Mouse (Mus musculus): ENCODE measurements around the gene Upk3b. TPM values are rescaled to one million over a fixed set of nuclear protein-coding genes. Genes with fewer than 3 reads are reported as not detected.
"Not testable (repeated sequence)": the region's sequence is repeated elsewhere in the genome, so short reads cannot be mapped to it uniquely, and the experiment has no call there.

Gene Upk3b
- polyA plus RNA-seq, 1 experiment from 2014 or later: not detected

- no peak overlapping the region for H3K4me2 ChIP-seq (ENCODE audit: low read length)
Measured at GRCm38 (mm10) chr5:136044865-136045264, 6.6 kb downstream of the Upk3b start.

DNA sequence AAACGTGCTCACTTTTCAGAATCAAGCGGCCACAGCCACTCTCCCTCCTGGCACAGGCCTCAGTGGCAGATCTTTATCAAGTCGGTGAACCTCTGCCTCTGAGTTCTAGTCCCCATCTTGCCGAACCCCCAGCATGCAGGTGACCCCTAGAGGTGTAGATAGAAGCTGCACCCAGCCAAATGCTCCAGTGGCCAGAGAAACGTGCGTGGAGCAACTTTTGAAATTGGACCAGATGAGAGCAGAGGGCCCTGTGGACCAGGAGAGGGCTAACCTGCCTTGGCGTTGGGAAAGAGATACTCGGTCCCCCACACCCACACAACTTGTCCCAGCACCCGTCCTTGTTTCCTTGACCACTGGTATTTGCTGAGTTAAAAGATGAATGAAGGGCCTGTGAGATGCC is 7.1 kb downstream of the Upk3b start:
- WGBS: 46% methylated on average over 9 of the region's 9 CpGs

More at GRCm38 (mm10) chr5:136044865-136045264, 6.6 kb downstream of the Upk3b start:
- 77% methylated on average over 13 of the region's 13 CpGs for WGBS
- H3K9me3 ChIP-seq (ENCODE audit: control insufficient read depth, low read length): no peaks in the 10 kb centered on the region
- ATAC-seq (ENCODE audit: low FRiP score, low TSS enrichment): no peak
- no peaks in the 10 kb centered on the region for H3K4me1 ChIP-seq (ENCODE audit: control insufficient read depth, insufficient read depth, low read length)
- no peaks in the 10 kb centered on the region for H3K36me3 ChIP-seq (ENCODE audit: control insufficient read depth, insufficient read depth, low read length)
- H3K9ac ChIP-seq (replicated peaks; ENCODE audit: low read length): no peak overlapping the region
- no peak for DNase-seq
- no peak overlapping the region for H3K4me3 ChIP-seq (replicated peaks; ENCODE audit: low read depth, low read length)
- H3K27ac ChIP-seq (replicated peaks; ENCODE audit: low read depth, low read length): no peak overlapping the region
- H3K27me3 ChIP-seq (ENCODE audit: control insufficient read depth, insufficient read depth, low read length): no peaks in the 10 kb centered on the region

DNA sequence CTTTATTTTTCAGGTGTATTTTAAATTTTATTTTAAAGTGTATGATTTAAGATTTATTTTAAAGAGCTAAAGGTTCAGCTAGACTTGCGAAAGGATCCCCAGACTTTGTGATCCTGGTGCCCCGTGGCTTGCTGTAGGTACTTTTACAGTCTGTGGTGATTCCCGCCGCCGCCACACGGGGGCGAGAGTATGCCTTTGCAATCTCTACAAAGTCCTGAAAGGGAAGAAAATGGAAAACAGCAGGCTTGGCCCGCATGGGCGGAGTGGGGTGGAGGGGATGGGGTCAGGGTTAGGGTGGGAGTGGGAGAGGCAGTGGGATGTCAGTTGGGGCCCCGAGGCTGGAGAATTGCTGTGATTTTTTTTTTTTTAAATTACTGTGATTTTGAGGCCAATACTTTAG is 7.7 kb downstream of the Upk3b start:
- Histone ChIP-seq H3K4me2 (ENCODE audit: low read length) (no peak overlapping the region), H3K9me3 (ENCODE audit: control insufficient read depth, low read length) (no peaks in the 10 kb centered on the region), H3K4me1 (ENCODE audit: control insufficient read depth, insufficient read depth, low read length) (no peaks in the 10 kb centered on the region), H3K4me3 (replicated peaks; ENCODE audit: low read depth, low read length) (no peak overlapping the region), H3K27ac (replicated peaks; ENCODE audit: low read depth, low read length) (no peak overlapping the region), H3K9ac (replicated peaks; ENCODE audit: low read length) (no peak overlapping the region), H3K36me3 (ENCODE audit: control insufficient read depth, insufficient read depth, low read length) (no peaks in the 10 kb centered on the region), H3K27me3 (ENCODE audit: control insufficient read depth, insufficient read depth, low read length) (no peaks in the 10 kb centered on the region)
- DNase-seq (peak; percentile 92), ATAC-seq (ENCODE audit: low FRiP score, low TSS enrichment) (no peak)
- 3% methylated on average over 10 of the region's 10 CpGs for WGBS

More for the DNA sequence above, 7.1 kb downstream of the Upk3b start:
- no peak overlapping the region for H3K9ac ChIP-seq (replicated peaks; ENCODE audit: low read length)
- DNase-seq (peak; percentile 6), ATAC-seq (ENCODE audit: low FRiP score, low TSS enrichment) (no peak)
- H3K4me2 ChIP-seq (ENCODE audit: low read length): no peak overlapping the region
- H3K36me3 ChIP-seq (ENCODE audit: control insufficient read depth, insufficient read depth, low read length): no peaks in the 10 kb centered on the region
- H3K4me1 ChIP-seq (ENCODE audit: control insufficient read depth, insufficient read depth, low read length): no peaks in the 10 kb centered on the region
- no peaks in the 10 kb centered on the region for H3K27me3 ChIP-seq (ENCODE audit: control insufficient read depth, insufficient read depth, low read length)
- H3K9me3 ChIP-seq (ENCODE audit: control insufficient read depth, low read length): no peaks in the 10 kb centered on the region
- no peak overlapping the region for H3K4me3 ChIP-seq (replicated peaks; ENCODE audit: low read depth, low read length)
- no peak overlapping the region for H3K27ac ChIP-seq (replicated peaks; ENCODE audit: low read depth, low read length)

DNA sequence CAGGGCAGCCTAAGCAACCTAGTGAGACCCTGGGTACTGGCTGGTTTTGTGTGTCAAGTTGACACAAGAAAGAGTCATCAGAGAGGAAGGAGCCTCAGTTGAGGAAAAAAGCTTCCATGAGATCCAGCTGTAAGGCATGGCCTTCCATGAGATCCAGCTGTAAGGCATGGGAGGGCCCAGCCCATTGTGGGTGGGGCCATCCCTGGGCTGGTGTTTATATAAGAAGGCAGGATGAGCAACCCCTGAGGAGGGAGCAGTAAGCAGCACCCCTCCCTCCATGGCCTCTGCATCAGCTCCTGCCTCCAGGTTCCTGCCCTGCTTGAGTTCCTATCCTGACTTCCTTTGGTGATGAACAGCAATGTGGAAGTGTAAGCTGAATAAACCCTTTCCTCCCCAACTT is 10.2 kb downstream of the Upk3b start:
- not testable (repeated sequence) for H3K27ac ChIP-seq (replicated peaks; ENCODE audit: low read depth, low read length); H3K4me3 ChIP-seq (replicated peaks; ENCODE audit: low read depth, low read length); H3K9ac ChIP-seq (replicated peaks; ENCODE audit: low read length); ATAC-seq (ENCODE audit: low FRiP score, low TSS enrichment); H3K4me2 ChIP-seq (ENCODE audit: low read length); DNase-seq; H3K4me1 ChIP-seq (ENCODE audit: control insufficient read depth, insufficient read depth, low read length); H3K27me3 ChIP-seq (ENCODE audit: control insufficient read depth, insufficient read depth, low read length); H3K9me3 ChIP-seq (ENCODE audit: control insufficient read depth, low read length); H3K36me3 ChIP-seq (ENCODE audit: control insufficient read depth, insufficient read depth, low read length)

DNA sequence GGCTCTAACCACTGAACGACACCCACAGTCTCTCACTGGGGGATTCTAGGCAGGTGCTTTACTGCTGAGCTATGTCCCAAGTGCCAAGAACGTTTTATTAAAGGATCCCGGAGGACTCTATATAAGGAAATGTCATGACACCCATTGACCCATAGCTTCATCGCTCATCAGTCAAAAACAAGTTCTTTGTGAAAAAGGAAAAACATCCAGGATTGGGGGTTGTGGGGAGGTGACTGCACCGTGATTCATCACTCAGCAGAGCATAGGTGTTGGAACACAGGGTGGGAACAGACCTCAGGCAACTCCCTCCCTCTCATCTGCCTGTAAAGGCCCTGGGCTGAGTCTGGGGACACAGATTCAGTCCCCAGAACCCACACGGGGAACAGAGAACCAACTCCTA is 11.6 kb downstream of the Upk3b start:
- Histone ChIP-seq H3K27me3 (ENCODE audit: control insufficient read depth, insufficient read depth, low read length) (no peaks in the 10 kb centered on the region), H3K27ac (replicated peaks; ENCODE audit: low read depth, low read length) (no peak overlapping the region), H3K36me3 (ENCODE audit: control insufficient read depth, insufficient read depth, low read length) (no peaks in the 10 kb centered on the region), H3K4me1 (ENCODE audit: control insufficient read depth, insufficient read depth, low read length) (peaks cover 7% of the 10 kb centered on the region; the same call in 1 of the 2 replicates), H3K9me3 (ENCODE audit: control insufficient read depth, low read length) (no peaks in the 10 kb centered on the region), H3K9ac (replicated peaks; ENCODE audit: low read length) (no peak overlapping the region), H3K4me2 (ENCODE audit: low read length) (no peak overlapping the region), H3K4me3 (replicated peaks; ENCODE audit: low read depth, low read length) (no peak overlapping the region)
- ATAC-seq (ENCODE audit: low FRiP score, low TSS enrichment) (no peak), DNase-seq (no peak)
- 87% methylated on average over 6 of the region's 6 CpGs for WGBS

GRCm38 (mm10) chr5:136051231-136052085 is 13.2 kb downstream of the Upk3b start:
- no peak overlapping the region for H3K9ac ChIP-seq (replicated peaks; ENCODE audit: low read length)
- DNase-seq: peak; percentile 66
- peaks cover 7% of the 10 kb centered on the region; the same call in 1 of the 2 replicates for H3K4me1 ChIP-seq (ENCODE audit: control insufficient read depth, insufficient read depth, low read length)
- H3K4me2 ChIP-seq (ENCODE audit: low read length): no peak overlapping the region
- no peak overlapping the region for H3K4me3 ChIP-seq (replicated peaks; ENCODE audit: low read depth, low read length)
- H3K27me3 ChIP-seq (ENCODE audit: control insufficient read depth, insufficient read depth, low read length): no peaks in the 10 kb centered on the region
- no peak overlapping the region for H3K27ac ChIP-seq (replicated peaks; ENCODE audit: low read depth, low read length)
- peak; percentile 34; the same call in 1 of the 2 replicates for ATAC-seq (ENCODE audit: low FRiP score, low TSS enrichment)
- 11% methylated on average over 10 of the region's 10 CpGs for WGBS
- no peaks in the 10 kb centered on the region for H3K9me3 ChIP-seq (ENCODE audit: control insufficient read depth, low read length)
- H3K36me3 ChIP-seq (ENCODE audit: control insufficient read depth, insufficient read depth, low read length): no peaks in the 10 kb centered on the region

GRCm38 (mm10) chr5:136052861-136053655 is 14.8 kb downstream of the Upk3b start:
- H3K4me2 ChIP-seq (ENCODE audit: low read length): no peak overlapping the region

DNA sequence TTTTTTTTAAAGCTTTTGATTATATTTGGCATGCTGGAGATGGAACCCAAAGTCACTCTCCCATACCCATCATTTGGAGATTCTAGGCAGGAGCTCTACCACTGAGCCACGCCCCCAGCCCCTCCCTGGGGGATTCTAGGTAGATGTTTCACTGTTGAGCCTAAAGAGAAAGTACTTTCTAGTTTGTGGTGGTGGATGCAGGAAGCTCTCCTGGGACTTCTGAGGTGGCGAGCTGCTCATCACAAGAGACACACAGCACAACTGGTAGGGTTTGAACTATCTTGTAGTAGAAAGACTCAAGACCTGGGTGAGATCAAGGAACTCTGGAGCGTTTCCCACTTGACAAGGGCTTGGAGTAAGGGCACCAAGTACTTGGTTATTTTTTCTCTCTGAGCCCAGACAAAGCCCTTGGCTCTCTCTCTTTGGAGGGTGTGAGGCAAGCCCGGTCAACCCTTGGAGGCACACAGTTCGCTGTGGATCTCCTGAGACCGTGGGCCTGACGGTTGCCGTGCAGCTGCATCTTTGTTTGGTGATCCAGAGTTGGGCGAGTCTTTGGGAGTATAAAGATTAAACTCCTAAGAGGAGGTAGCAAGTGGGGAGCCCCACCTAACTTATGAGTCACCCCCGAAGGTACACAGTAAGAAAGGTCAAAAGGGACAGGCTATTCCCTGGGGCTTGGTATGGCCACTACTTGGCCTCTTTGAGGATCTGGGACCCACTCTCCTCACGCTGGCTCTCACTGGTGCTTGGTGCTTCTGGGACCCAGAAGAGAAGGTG is 16.2 kb downstream of the Upk3b start, which contains the start of gene Upk3bl:
Gene Upk3bl (plus strand): TSS at position 192 of the 777 bp plus-strand sequence.
- Histone ChIP-seq H3K27me3 (ENCODE audit: control insufficient read depth, insufficient read depth, low read length) (no peaks in the 10 kb centered on the region), H3K36me3 (ENCODE audit: control insufficient read depth, insufficient read depth, low read length) (no peaks in the 10 kb centered on the region), H3K9ac (replicated peaks; ENCODE audit: low read length) (no peak within 1 kb of the TSS), H3K4me1 (ENCODE audit: control insufficient read depth, insufficient read depth, low read length) (peaks cover 7% of the 10 kb centered on the region; the same call in 1 of the 2 replicates), H3K4me3 (replicated peaks; ENCODE audit: low read depth, low read length) (no peak within 1 kb of the TSS), H3K27ac (replicated peaks; ENCODE audit: low read depth, low read length) (no peak within 1 kb of the TSS), H3K9me3 (ENCODE audit: control insufficient read depth, low read length) (no peaks in the 10 kb centered on the region), H3K4me2 (ENCODE audit: low read length) (no peak within 1 kb of the TSS)
- ATAC-seq (ENCODE audit: low FRiP score, low TSS enrichment) (no peak), DNase-seq (no peak)
- 92% methylated on average over 11 of the region's 11 CpGs for WGBS

More at GRCm38 (mm10) chr5:136052861-136053655, 14.8 kb downstream of the Upk3b start:
- DNase-seq: no peak
- WGBS: 80% methylated on average over 8 of the region's 8 CpGs
- Histone ChIP-seq H3K9me3 (ENCODE audit: control insufficient read depth, low read length) (no peaks in the 10 kb centered on the region), H3K27ac (replicated peaks; ENCODE audit: low read depth, low read length) (no peak overlapping the region), H3K4me3 (replicated peaks; ENCODE audit: low read depth, low read length) (no peak overlapping the region), H3K36me3 (ENCODE audit: control insufficient read depth, insufficient read depth, low read length) (no peaks in the 10 kb centered on the region), H3K4me1 (ENCODE audit: control insufficient read depth, insufficient read depth, low read length) (peaks cover 7% of the 10 kb centered on the region; the same call in 1 of the 2 replicates), H3K9ac (replicated peaks; ENCODE audit: low read length) (no peak overlapping the region), H3K27me3 (ENCODE audit: control insufficient read depth, insufficient read depth, low read length) (no peaks in the 10 kb centered on the region)
- ATAC-seq (ENCODE audit: low FRiP score, low TSS enrichment): no peak

Data from midbrain, embryonic 14.5 days (tissue).